Mouse (Mus musculus): ENCODE results near the gene Olfr846. TPM values are rescaled to one million over a fixed set of nuclear protein-coding genes. Genes with fewer than 3 reads are reported as not detected.

The Olfr846 gene
- total RNA-seq (2021) = not detected
- long read RNA-seq, experiment 1 = 0 reads
- long read RNA-seq, experiment 2 = 0 reads

GRCm38 (mm10) chr9:19363905-19364304, at the start of gene Olfr846:
Gene Olfr846, minus strand, starts transcription at chr9:19364005.
- no peak for DNase-seq (ENCODE audit: low spot score in 2 of 2)

- DNase-seq (ENCODE audit: low spot score in 2 of 2) = no peak
These were observed 14.8 kb upstream of the Olfr846 start, which contains the start of gene Olfr847 for GRCm38 (mm10) chr9:19378569-19378968. Gene Olfr847, minus strand, starts transcription at chr9:19378669.

- DNase-seq (ENCODE audit: low spot score in 2 of 2) = no peak
These were observed 27.6 kb downstream of the Olfr846 start, which contains the start of gene Olfr845 for GRCm38 (mm10) chr9:19336157-19336556. Gene Olfr845, plus strand, starts transcription at chr9:19336457.

GRCm38 (mm10) chr9:19316047-19316446, 47.8 kb downstream of the Olfr846 start, which contains the start of gene Olfr844:
Gene Olfr844, plus strand, starts transcription at chr9:19316347.
- DNase-seq (ENCODE audit: low spot score in 2 of 2) = no peak

Other genes with a start within 250 kb of the Olfr846 start
- not detected for gene Olfr836, start 243.6 kb downstream of the Olfr846 start, total RNA-seq (2021)
- not detected for gene Olfr837, start 227.7 kb downstream of the Olfr846 start, total RNA-seq (2021)
- under 1 TPM; 0.09 to 0.12 TPM for gene Olfr839-ps1, start 186.7 kb downstream of the Olfr846 start, total RNA-seq (2021)
- not detected for gene Olfr843, start 112.0 kb downstream of the Olfr846 start, total RNA-seq (2021)
- gene Olfr844, start 47.7 kb downstream of the Olfr846 start, total RNA-seq (2021) = not detected
- gene Olfr845, start 27.5 kb downstream of the Olfr846 start, total RNA-seq (2021) = not detected
- not detected for gene Olfr847, start 14.7 kb upstream of the Olfr846 start, total RNA-seq (2021)
- gene Olfr849, start 76.3 kb upstream of the Olfr846 start, total RNA-seq (2021) = not detected
- gene Olfr850, start 114.2 kb upstream of the Olfr846 start, total RNA-seq (2021) = not detected
- not detected for gene Olfr851, start 129.3 kb upstream of the Olfr846 start, total RNA-seq (2021)
- not detected for gene Olfr853, start 177.1 kb upstream of the Olfr846 start, total RNA-seq (2021)
- not detected for gene Olfr854, start 203.4 kb upstream of the Olfr846 start, total RNA-seq (2021)
- gene Olfr855, start 218.6 kb upstream of the Olfr846 start, total RNA-seq (2021) = not detected